Mouse (Mus musculus) gastrocnemius, postnatal 10 days (tissue): ENCODE results near the gene Clstn3. TPM values are rescaled to one million over a fixed set of nuclear protein-coding genes. Genes with fewer than 3 reads are reported as not detected.
"Not testable (repeated sequence)": the region's sequence is repeated elsewhere in the genome, so short reads cannot be mapped to it uniquely, and the experiment has no call there.

Source experiments
- DNase-seq: peaks from one replicate; pipeline ENCODE4 v3.0.0; 2021; ENCODE audit warnings: mixed read lengths
- total RNA-seq, 2 experiments: library from RNA; stranded (reverse); gene quantifications; 2 replicates each; pipeline ENCODE4 v1.2.3; 2021

Gene Clstn3
- total RNA-seq, 2 experiments from 2014 or later: 1.5 to 1.8 TPM

DNA sequence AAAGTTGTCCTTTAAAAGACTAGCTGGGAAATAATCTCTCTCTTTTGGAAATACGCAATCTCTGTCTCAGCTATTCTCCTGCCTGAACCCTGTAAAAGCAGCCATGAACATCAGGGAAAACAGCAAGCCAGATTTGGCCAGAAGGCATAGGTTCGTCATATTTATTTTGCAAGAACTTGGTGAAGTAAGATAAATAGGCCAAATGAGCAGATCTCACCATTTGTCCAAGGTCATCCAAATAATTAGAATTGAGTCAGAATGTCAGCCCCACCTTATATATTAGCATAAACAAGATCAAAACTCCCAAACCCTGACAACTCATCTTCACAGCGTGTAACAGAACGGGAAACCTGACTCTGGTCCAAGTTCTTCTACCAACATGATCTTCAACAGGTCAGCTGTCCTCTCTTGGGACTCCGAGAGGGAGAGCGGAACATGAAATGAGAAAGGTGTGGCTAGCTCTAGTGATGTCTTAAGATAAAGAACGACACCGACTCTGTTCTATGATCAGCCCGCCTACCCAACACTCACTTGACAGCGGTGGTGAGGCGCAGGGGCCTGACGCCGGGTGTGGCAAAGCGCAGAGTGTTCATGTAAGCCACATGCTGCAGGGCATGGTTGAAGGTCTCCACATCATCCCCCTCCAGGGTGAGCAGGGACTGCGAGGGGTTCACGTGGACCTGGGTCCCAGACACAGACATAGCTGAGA lies 15.5 kb downstream of the Clstn3 start:
- DNase-seq: no peak

- DNase-seq: no peak
Measured at GRCm38 (mm10) chr6:124448186-124448852, 16.3 kb downstream of the Clstn3 start.

- no peak for DNase-seq
Measured at GRCm38 (mm10) chr6:124447356-124447755, 17.2 kb downstream of the Clstn3 start.

DNA sequence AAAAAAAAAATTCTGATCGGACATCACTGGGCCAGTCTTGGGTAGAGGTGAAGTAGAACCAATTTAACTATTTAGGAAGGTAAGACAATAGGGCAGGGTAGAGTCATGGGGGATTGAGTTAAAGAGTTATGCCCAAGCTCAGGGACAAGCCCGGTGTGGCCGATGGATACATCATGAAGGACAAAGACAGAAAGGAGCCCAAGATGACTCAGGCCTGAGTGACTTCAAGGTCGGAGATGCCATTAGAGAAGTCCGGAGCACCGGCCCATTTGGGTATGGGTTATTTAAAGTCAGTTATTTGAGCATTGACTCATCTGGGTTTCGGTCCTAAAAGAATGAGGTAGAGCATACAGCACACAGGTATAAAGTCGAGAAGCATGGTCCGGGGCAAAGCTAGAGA lies 18.1 kb downstream of the Clstn3 start:
- no peak for DNase-seq

- DNase-seq: no peak
Measured at GRCm38 (mm10) chr6:124446024-124446423, 18.6 kb downstream of the Clstn3 start.

GRCm38 (mm10) chr6:124443338-124443737 lies 21.3 kb downstream of the Clstn3 start:
- no peak for DNase-seq

GRCm38 (mm10) chr6:124436245-124436644 lies 28.3 kb downstream of the Clstn3 start:
- no peak for DNase-seq

DNA sequence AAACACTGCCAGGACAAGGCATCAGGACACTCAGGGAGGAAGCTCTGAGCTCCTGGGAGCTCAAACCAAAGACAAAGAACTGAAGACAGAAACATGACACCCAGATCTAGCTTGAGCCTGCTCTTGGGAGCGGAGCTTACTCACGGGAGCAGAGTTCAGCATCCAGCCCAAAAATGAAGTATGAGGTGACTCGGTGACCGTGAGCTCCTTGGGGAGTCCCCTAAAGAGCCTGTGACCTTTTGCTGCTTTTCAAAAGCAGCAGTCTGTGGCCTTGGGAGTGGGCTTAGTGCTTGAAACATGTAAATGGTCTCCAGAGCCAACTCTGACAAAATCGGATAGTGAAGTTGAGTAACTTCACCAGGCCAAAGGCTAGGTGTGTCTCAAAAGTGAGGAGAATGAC lies 29.4 kb downstream of the Clstn3 start:
- DNase-seq: no peak

- no peak for DNase-seq
Measured at GRCm38 (mm10) chr6:124433688-124434324, 30.8 kb downstream of the Clstn3 start.

DNA sequence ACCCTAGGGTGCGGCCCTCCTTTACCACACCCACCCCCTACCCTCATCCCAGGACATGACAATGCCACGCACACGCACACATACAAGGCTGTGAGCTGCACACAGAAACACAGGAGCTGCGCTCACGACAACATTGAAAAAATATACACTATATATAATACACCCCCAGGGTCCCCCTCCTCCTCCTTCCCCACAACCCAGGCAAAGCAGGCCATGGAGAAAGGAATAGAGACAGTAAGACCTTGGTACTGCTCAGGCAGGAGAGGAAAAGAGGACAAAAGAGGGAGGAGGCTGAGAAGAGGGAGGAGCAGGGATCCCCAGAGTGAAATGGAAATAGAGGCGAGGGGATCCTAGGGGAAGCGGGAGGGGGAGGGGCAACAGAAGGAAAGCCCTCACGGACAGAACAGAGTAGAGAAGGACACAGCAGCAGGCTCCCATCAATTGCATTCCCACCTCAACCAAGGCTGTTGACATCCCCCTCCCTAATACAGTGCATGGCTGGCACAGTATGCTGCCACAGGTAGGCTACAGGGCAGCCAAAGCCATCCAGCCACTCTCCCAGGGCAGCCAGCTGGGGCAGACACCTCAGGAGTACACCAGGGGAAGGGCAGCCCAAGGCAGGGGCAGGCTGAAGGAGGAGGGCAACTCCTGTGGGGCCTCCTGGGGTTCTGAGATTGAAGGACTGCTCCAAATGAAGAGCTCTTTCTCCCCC lies 33.7 kb downstream of the Clstn3 start:
- no peak for DNase-seq

GRCm38 (mm10) chr6:124430379-124430778 lies 34.2 kb downstream of the Clstn3 start:
- no peak for DNase-seq

GRCm38 (mm10) chr6:124427791-124428576 lies 36.6 kb downstream of the Clstn3 start:
- no peak for DNase-seq

DNA sequence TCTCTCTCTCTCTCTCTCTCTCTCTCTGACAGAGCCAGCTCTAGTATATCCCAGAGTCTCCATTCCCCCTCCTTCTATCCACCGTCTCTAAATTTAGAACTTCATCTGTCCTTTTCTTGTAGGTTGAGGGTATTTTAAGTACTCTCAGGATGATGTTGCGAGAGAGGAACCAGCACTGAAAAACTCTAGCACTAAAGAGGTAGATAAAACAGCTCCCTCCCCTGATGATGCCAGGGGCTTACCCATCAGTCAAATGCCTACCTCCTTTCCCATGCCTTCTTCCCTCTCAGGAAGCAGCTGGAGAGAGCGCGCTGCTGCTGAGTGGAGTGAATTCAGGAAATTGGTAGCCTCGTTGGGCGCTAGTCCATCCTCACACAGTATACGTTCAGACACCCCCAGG lies 37.3 kb downstream of the Clstn3 start:
- no peak for DNase-seq

DNA sequence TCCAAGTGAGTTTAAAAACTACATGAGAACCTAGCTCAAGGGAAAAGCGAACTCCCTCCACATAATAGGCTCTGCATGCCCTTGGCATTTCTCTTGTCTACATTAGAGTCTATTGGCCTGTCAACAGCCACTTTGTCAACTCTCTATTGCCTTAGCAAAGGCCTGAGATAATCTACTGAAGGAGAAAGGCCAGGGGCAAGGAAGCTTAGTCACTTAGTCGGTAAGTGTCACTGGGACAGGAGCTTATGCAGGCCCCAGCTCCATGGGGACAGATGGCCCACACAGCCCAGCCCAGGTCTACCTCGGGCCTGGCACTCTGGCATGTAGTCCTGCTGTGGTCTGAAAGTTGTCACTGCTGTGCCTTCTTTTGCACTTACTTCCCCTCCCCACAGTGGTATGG lies 38.0 kb downstream of the Clstn3 start:
- no peak for DNase-seq

DNA sequence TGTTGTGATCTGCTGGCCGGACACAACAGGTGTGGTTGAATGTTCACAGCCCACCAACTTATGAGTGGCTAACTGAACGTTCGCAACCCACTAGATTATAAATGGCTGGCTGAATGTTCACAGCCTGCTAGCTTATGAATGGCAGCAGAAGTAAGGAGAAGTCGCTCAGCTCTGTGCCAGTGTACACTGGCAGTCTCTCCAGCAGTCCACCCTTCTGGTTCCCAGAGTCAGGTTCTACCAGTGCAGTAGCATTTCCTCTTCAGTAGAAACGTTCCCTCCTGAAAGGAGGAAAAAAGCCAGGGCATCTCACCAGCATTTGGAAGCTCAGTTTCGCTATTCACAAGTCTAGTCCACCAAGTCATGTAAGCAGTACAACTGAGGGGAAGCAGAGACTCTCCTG lies 39.1 kb downstream of the Clstn3 start:
- DNase-seq: no peak

DNA sequence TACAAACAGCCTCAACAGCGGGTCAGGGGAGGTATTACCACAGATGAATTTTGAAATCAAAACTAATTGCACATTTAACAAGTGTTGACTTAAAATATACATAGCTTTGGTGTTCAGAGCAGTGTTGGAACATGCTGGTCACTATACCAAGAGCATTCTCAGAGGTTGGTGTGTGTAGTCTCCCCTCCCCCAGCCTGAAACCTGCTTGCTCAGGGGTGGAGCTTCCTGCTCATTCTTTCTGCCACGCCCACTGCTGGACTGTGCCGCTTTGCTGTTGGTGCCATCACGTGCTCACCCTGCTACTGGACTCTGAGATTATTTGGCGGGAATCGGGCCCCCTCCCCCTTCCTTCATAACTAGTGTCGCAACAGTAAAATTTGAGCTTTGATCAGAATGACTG lies 39.6 kb downstream of the Clstn3 start:
- DNase-seq: not testable (repeated sequence)

GRCm38 (mm10) chr6:124424068-124424498 lies 40.5 kb downstream of the Clstn3 start:
- DNase-seq: no peak

DNA sequence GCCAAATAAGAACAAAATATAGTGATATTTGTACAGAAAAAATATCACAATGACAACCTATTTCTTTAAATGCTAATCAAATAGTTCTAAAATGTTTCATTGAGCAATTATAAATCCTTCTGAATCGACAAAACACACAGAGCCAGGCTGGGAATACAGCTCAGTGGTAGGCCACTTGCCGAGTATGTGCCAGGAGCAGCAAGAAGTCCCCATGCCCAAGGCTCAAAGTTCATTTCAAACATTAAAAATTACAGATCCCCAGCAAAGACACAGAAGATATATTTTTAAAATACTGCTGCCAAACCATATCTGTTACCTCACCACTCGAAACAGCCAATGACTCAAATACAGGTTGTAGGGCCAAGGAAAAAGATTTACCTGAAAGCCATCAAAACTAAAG lies 45.9 kb downstream of the Clstn3 start:
- no peak for DNase-seq

DNA sequence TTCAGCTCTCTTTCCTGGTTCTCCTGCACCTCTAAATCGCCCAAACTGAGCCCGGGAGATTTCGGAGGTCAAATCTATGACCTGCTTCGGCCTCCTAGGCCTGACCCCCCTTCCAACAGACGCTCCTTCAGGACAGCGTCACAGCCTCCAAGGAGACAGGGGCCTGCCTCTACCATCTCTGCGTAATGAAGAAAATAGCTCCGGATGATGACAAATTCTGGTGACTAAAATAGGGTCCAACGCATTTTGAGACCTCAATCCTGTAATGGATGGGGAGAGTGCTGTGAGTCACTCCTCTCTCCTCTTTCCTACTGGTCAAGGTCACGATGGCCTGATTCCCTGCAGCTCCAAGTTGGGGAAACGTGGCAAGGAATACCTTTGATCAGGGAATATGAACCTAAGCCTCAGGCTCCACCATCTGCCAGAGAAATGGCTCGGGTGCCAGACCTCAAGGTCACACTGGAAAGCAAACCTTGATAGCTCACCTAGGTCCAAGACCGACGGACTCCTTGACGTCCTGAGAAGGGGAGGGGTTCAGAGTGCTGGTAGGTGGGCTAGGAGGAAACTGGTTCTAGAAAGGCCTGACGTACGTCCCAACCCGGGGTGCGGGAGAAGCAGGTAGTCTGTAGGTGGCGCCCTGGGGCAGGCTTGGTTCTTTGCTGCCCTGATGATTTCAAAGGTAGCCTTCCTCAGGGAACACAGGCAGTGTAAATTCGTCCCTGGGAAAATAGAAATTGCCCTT lies 49.1 kb downstream of the Clstn3 start:
- DNase-seq: peak; percentile 75

- peak; percentile 96 for DNase-seq
Measured at GRCm38 (mm10) chr6:124414927-124415325, 49.7 kb downstream of the Clstn3 start, which contains the start of gene Pex5. TSS of gene Pex5 (minus strand) at chr6:124415067.
